Mouse (Mus musculus): ENCODE results near the gene Olfr482.

The Olfr482 gene

DNA sequence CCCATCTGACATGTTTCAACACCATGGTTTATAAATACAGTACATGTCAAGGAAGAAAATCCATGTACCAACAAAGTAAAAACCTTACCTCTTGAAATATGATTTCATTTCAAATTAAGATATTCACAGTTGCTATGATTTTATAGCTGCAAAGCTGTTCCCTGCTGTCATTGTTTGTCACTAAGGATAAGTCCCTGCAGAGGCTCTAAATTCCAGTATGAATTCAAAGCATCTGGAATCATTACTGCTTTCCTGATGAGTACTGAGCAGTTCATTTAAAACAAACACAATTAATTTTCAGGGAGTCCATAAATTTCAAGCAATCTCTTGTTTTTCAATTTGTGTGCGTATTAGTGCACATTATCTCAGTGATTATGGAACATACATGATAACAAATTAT lies at the start of gene Olfr482:
Olfr482 (minus strand) TSS at position 101 of the 400 bp plus-strand sequence.
- DNase-seq, result no peak

DNA sequence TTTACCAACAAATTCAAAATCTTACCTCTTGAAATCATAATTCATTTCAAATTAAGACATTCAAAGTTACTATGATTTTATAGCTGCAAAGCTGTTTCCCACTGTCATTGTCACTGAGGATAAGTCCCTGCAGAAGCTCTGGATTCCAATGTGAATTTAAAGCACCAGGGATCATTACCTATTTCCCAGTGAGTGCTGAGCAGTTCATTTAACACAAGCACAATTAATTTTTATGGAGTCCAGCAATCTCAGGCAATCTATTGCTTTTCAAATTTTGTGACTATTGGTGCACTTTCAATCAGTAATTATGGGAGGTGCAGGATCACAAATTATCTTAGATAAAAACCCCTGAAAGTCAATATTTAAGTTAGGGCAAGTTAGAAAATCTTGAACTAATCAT lies 30.0 kb upstream of the Olfr482 start, which contains the start of gene Olfr484:
Olfr484 (minus strand) TSS at position 101 of the 400 bp plus-strand sequence.
- no peak for DNase-seq

GRCm38 (mm10) chr7:108121416-108121815 lies 24.0 kb upstream of the Olfr482 start:
- no peak for DNase-seq

DNA sequence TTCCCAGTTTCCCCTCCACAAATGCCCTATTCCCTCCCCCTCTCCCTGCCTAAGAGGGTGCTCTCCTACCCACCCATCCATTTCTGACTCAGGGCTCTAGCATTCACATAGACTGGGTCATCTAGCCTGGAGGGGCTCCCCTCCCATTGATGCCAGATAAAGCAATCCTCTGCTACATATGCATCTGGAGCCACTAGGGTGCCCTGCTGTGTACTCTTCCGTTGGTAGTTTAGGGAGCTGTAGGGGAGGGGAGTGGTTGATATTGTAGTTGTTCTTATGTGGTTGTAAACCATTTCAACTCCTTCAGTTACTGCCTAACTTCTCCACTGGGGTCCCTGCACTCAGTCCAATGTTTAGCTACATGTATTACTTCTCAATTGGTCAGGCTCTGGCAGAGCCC lies 23.3 kb upstream of the Olfr482 start:
- no peak for DNase-seq

- DNase-seq, result no peak
These were observed 3.2 kb upstream of the Olfr482 start, which contains the start of gene Olfr483 for GRCm38 (mm10) chr7:108100549-108100948. TSS of gene Olfr483 (plus strand) at chr7:108100849.

- no peak for DNase-seq
These were observed 17.8 kb downstream of the Olfr482 start, which contains the start of gene Olfr481 for GRCm38 (mm10) chr7:108079555-108079954. TSS of gene Olfr481 (plus strand) at chr7:108079855.

- no peak for DNase-seq
These were observed 30.1 kb downstream of the Olfr482 start, which contains the start of gene Olfr480 for GRCm38 (mm10) chr7:108067246-108067645. TSS of gene Olfr480 (minus strand) at chr7:108067346.

- no peak for DNase-seq
These were observed 47.0 kb downstream of the Olfr482 start, which contains the start of gene Olfr479 for GRCm38 (mm10) chr7:108050393-108050792. TSS of gene Olfr479 (plus strand) at chr7:108050693.
